Mouse (Mus musculus) right cerebral cortex, postnatal 36 days (tissue): ENCODE measurements at regions not wholly inside any gene's neighbourhood (a gene's known extent, or its start where the extent isn't known, plus 50 kb on each side); places are given as distances from the start of the nearest gene placed in this dataset.
A peak's percentile ranks its signal among the peaks of the same experiment; 100 is the strongest.

Experiments
- DNase-seq, 2 experiments: peaks; one replicate each; pipeline ENCODE4 v3.0.0; 2022; ENCODE audit warnings: low spot score in 2 of 2, mixed read lengths in 1 of 2

DNA sequence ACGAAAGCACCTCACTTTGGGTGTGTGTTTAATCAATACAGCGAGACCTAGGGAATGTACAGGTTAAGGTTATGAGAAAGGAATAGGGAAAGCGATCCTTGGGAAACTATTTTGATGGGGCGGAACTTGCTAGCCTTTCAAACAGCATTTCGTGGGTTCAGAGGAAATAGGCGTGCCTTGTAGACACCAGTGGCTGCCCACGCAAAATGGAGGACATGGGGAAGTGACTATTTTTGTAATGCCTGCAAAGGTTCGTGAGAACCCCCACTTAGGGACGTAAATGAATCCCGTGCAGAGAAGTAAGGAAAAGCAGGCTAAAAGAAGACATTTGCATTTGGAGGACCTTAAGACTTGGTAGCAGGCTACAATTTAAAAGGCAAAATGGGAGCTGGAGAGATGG lies 114.1 kb upstream of the Ppm1h start:
- no peak for DNase-seq

DNA sequence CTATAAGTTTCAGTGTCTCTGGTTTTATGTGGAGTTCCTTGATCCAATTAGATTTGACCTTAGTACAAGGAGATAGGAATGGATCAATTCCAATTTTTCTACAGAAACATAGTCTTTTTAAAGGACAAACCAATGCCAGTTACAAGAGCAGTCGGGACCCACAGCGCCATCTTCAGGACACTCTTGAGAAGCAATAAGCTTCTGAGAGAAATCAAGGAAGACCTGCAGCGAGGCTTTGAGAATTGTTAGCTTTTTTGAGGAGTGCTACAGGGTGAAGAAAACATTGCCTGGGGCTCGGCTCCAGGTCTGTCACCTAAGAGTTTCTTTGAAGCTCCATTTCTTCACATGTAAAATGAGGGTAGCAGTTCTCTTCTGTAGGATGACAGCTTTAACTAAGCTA lies 112.0 kb upstream of the Ppm1h start:
- DNase-seq = no peak

DNA sequence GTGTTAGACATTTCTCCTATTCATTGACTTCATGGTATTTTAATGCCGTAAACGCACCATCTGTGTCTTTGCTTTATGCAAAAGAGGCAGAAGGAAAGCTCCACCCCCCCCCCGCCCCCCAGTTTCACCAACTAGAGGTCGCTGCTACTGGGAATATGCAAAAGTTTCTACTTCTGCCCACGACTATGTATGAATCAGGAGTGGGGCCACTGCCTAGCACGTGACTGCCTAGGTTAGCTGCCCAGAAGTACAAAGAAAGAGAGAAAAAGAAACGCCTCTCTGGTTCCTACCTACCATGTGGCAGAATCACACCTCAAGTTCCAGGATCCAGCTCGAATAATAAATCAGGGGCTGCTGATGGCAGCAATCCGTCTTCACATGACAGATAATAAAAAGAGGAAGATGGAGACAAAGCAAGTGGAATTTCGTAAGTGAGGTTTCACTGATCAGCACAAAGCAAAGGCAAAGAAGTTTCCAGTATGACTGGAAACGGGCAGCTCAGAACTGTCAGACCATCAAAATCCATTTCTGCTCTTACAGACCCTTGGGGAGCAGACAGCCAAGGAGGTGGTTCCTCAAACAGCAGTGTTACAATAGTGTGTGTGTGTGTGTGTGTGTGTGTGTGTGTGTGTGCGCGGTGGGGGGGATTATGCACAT lies 108.9 kb upstream of the Ppm1h start:
- DNase-seq = peak; percentile 11 to 28

DNA sequence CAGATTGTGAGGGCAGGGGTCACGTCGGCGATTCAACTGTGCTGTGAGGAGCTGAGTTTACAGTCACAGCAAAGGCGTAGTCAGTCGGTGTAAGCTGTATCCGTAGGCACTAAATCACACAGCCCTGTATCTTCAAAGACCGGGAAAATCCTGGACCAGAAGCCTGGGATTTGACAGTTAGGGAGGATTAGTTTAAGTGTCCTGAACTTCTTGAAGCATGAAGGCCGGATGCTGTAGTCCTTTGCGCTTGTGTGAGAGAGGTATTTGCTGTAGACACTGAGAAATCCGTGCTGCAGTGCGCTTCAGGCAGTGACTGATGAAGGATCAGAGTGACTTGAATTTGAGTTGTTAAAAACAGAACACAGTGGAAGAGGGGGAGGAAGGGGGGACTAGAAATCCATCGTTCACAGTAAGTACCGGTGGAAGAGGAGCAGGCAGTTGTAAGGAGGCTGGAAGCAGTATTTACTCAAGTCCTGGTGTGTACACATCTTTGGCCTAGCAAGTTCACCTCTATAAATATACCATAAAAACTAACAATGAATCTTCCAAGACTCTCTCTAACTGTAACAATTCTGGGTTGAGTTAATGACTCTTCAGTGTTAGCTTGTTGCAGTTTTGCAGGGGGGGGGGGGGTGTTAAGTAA lies 107.5 kb upstream of the Ppm1h start:
- no peak for DNase-seq

DNA sequence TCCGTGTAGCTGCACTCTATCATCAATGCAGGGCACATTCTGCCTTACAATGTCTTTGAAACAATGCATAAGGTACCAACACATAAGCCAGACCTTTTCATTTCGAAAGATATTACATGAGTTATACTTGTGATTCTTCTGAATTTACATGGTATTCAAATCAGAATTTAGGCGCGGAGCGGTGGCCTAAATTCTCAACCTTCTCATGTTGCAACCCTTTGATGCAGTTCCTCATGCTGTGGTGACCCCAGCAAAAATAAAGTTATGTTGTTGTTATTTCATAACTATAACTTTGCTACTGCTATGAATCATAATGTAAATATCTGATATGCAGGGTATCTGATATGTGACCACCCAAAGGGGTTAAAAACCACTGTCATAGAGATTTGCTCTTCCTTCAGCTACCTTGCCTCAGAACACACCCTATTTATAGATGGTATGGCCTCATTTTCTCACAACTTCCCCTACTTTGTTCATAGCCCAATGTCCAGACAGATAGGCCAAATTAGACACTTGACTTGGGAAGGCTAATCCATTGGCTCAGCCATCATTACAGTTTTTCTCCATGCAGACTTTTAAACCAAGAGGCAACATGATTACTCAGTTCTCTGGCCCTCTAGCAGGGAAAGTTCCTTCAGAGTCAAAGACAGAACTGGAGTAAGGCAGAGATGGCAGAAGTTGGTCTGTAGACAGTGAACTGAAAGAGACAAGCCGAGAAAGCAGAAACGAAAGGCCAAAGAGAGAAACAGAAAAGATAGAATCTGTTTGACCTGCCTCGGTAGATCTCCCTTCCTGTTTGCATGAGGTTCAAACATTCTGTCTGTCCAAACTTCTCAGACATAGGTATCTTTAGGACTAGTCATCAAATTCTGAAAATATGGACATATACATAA lies 102.1 kb upstream of the Ppm1h start:
- no peak for DNase-seq

DNA sequence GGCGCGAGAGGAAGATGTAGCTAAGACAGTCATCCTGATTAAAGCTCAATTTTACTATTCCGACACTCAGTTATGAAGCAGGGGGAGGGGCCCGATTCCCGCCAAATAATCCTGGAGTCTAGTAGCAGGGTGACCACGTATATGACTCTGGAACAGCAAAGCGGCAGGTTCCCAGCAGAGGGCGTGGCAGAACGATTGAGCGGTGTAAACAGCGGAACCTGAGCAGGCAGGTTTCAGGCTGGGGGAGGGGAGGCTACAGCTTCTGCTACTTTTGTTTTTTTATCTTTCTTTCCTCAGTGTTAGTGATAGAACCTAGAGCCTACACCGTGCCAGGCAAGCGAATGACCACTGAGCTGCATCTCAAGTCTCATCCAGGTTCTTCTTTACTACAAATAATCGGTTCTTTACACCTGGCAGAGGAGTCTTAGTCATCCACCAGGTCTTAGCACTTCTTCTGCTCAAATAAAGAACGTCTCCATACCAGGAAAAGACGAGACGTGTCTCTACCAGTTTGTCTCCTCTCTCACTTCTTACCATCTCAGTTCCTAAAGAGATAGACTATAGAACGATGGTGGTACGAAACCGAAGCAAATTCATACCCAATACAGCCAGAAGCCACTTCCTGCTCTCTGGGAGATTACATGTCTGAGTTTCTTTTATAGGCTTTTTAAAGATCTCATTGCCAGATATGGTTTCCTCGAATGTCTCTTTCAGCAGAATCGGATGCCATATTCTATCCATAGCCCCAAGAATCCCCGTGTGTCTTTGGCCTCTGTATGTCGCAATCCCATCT lies 100.2 kb upstream of the Ppm1h start:
- no peak for DNase-seq

DNA sequence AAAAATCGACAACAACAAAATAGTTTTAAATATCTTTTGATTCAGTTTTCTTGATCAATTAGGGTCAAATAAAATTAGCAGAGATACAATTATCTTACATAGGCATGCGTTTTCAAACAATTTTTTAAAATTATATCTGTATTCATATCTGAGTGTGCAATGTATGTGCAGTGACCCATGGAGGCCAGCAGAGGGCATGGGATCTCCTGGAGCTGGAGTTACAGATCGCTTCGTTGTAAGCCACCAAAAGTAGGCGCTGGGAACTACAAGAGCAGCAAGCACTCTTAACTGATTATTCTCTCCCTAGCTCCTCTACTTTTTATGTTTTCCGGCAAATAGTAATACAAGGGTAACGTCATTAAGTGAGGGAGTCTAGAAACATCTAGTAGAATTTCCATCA lies 97.5 kb upstream of the Ppm1h start:
- DNase-seq = no peak

DNA sequence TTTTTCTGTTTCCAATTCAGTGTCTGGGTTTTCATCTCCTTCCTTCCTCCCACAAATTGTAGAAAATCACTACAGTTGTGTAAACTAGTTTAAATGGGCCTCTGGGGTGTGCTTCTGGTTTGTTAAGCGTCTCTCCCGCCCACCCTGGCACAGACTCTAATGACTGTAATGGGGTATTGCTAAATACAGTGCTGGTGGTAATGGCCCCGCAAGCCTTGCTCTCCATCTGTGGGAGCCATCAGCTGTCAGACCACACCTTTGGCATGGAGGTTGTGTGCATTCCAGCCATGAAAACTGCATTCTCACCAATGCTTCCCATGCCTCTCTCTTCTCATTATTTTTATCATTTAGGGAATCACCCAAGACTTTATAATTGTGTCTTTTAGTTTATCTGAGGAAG lies 91.0 kb upstream of the Ppm1h start:
- no peak for DNase-seq

DNA sequence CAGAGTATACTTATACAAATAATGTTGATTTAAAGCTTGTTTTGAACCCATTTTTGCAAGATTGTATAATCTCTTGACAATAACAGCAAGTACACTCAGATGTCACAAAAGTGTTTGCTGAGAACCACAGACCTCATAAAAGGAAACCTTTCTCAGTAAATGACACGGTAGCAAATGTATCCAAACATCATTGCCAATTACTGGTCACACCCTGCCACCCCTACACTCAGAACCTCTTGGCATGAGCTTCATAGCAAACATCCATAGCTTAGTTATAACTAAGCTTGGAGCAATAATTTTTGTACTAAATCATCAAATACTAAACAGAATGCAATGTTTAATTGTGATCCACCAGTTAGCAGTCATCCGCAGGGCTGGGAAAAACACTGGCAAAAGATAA lies 79.1 kb upstream of the Ppm1h start:
- DNase-seq = no peak

DNA sequence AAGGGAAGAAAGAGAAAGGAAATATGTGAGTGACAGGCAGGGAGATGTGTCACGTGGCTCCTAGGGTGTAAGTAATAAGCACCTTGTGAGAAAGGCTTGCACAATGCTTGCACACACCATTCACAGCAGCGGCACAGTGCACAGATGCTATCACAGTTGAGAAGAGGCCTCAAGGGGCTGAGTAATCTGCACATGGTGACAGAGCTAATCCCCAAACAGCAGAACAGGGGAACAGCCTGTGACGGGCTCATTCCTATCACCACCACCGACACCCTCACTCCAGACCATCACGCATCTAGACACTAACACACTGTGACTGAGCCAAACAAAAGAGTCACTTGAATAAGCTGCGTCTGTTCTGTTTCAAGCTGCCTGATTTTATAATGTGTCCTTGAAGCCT lies 76.2 kb upstream of the Ppm1h start:
- no peak for DNase-seq

DNA sequence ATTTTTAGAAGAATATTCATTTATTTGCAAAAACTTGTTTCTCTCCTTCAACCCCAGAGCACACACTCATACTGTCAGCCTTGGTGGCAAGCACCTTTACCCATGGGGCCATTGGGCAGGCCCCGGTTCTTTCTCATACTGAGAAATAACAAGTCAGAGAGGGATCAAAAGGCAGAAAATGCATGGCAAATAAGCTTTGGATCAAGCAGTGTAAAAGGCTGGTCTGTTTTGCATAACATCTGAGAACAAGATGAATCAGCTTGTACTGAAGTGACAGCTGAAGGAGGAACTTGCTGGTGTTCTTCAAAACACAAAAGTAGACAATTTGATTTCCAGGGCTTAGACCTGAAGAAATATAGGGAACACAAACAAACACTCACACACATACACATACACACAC lies 74.6 kb upstream of the Ppm1h start:
- no peak for DNase-seq

DNA sequence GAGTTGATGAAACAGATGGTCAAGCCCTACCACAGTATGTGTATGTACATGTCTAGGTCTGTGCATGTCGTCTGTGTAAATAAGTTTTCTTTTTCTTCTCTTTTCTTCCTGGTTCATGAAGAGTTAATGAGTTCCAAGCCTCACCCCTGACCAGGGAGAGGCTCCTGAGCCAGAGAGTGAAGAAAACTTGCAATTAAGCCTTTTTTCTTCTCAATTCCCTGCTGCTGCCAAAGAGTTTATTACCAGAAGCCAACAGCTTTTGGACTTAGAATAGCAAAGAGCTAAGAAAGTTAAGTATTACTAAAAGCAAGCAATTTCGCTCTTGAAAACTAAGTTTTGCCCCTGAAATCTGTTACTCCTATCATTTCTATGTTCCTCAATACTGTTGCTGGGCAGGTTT lies 65.3 kb upstream of the Ppm1h start:
- DNase-seq = no peak

DNA sequence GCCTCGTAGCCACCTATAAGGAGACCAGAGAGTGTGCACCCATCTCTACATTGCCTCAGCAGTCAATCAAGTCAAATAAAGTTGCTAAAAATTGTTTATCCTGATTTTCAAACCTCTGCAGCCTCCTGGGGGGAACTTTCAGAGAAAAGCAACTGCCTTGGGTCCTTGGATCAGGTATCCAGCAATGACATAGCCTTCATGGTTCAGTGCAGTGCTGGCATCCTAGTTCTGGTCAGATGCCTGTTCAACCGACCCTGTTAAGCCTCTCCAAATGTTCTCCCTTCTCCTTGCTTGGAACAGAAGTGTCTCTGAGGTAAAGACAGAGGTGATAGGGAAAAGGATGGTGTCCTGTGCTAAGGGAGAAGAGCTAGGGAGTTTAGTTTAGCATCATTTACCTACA lies 64.7 kb upstream of the Ppm1h start:
- DNase-seq = no peak

DNA sequence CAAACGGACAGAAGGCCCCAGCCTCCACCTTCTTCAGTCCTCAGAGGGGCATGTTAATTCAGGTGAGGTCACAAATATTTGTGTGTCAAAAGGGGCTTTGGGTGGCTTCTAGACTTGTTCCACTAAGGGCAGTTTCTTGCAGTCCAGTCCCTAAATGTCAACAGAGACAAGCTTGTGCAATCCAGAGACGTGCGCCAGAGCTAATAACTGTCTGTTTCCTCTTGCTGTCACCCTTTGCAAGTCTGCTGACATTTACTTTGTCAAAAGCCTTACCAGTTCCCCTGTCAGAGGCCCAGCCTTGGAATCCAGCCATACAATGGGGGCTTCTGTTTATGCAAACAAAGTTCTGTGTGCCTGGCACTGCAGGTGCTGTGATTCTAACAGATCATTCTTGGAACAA lies 63.8 kb upstream of the Ppm1h start:
- DNase-seq = no peak

DNA sequence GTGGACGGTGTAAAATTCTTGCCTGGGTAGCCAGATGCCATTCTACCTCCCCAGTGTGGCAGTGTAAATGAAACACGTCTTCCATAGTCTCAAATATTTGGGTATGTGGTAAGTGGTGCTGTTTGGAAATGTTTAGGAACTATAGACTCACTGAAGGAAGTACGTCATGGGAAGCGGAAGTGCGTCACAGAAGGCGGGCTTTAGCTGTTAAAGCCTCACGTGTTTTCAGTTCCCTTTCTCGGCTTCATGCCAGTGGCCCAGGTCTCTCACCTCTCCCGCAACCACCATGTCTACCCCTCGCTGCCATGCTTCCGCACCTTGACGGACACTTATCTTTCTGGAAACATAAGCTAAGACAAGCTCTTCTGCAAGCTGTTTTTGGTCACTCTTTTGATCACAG lies 62.9 kb upstream of the Ppm1h start:
- no peak for DNase-seq

DNA sequence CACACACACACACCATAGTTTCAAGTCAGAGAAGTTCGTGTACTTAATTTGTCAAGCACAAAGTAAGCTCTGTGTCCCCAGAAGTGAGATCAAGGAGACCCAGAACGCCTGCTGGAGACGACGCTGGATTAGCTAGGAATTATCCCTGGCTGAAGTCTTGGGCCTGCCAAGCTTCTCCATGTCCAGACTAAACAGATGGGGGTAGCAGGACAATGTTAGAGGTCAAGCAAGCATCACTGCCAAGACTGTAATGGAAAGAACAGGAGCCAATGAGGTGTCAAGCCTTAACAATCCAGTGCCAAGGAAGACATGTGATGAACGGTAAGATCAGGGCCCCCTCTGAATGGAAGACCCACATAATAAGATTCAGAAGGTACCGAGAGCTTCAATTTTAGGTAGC lies 62.2 kb upstream of the Ppm1h start:
- no peak for DNase-seq

DNA sequence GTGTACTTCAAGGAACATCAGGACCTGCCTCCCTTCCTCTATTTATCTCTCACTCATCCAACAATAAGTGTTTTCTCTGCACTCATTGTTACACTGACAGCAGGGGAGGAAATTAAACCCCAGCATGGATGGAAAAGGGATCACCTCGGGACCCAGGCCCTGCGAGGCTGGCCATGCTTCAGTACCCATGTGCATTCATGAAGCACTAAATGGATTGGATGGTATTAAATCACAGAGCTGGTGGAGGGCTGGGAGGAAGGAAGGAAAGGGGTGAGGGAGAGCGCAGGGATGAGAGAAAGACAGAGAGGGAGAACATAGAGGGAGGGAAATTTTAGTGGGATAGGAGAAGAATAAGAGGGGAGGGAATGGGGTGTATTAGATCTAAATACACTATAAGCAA lies 59.7 kb upstream of the Ppm1h start:
- no peak for DNase-seq

DNA sequence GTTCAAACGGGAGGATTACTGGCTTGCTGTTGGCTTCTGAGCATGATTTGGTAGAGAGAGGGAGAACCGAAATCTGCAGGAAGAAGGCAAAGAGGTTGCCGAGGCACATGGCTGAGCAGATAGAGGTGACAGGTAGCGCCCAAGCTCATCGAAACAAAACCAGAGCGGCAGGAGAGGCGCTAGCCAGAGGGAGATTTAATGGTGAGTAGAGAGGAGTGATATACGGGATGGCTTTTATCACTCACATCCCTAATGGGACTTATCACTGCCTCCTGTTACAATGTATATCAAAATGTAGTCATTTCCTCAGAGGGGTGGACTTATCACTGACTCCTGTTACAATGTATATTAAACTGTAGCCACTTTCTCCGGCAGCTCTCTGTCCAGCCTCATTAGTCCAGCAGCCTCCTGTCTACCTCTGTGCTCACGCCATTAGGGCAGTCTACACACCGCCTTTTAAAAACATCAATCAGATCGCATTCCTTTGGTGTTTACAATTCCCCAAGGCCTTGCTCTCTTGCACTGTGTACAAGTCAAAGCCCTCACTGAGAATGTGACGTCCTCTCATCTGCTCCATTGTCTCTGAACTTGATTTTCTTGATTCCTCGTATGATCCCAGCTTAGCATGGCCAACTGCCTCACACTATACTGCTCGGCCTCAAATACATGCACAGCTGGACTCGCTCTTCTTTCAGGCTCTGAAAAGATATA lies 59.0 kb upstream of the Ppm1h start:
- no peak for DNase-seq
